Mouse (Mus musculus): ENCODE data around the gene Pip4k2c.

Pip4k2c gene

GRCm38 (mm10) chr10:127189116-127189650, 22.2 kb downstream of the Pip4k2c start:
- DNase-seq (ENCODE audit: low spot score in 2 of 2): peak in 1 of 2 experiments; percentile 41

- peak in 1 of 2 experiments; percentile 53 for DNase-seq (ENCODE audit: low spot score in 2 of 2)
Observed at GRCm38 (mm10) chr10:127188465-127189115, 22.8 kb downstream of the Pip4k2c start.

GRCm38 (mm10) chr10:127188079-127188453, 23.3 kb downstream of the Pip4k2c start:
- no peak for DNase-seq (ENCODE audit: low spot score in 2 of 2)

- peak; percentile 74 to 85 for DNase-seq (ENCODE audit: low spot score in 2 of 2)
Observed at GRCm38 (mm10) chr10:127187371-127188078, 23.9 kb downstream of the Pip4k2c start.

- no peak for DNase-seq (ENCODE audit: low spot score in 2 of 2)
Observed at GRCm38 (mm10) chr10:127186451-127186850, 24.9 kb downstream of the Pip4k2c start.

- DNase-seq (ENCODE audit: low spot score in 2 of 2): no peak
Observed at GRCm38 (mm10) chr10:127185506-127185905, 25.9 kb downstream of the Pip4k2c start.

- no peak for DNase-seq (ENCODE audit: low spot score in 2 of 2)
Observed at GRCm38 (mm10) chr10:127185101-127185500, 26.3 kb downstream of the Pip4k2c start.

GRCm38 (mm10) chr10:127183759-127184158, 27.6 kb downstream of the Pip4k2c start:
- no peak for DNase-seq (ENCODE audit: low spot score in 2 of 2)

GRCm38 (mm10) chr10:127182624-127183023, 28.8 kb downstream of the Pip4k2c start:
- no peak for DNase-seq (ENCODE audit: low spot score in 2 of 2)

GRCm38 (mm10) chr10:127181566-127181965, 29.8 kb downstream of the Pip4k2c start:
- DNase-seq (ENCODE audit: low spot score in 2 of 2): no peak

GRCm38 (mm10) chr10:127180695-127181047, 30.7 kb downstream of the Pip4k2c start:
- no peak for DNase-seq (ENCODE audit: low spot score in 2 of 2)

GRCm38 (mm10) chr10:127179871-127180694, 31.3 kb downstream of the Pip4k2c start, which contains the start of gene Slc26a10:
TSS of gene Slc26a10 (minus strand) at chr10:127180645.
- DNase-seq (ENCODE audit: low spot score in 2 of 2): no peak

- peak in 1 of 2 experiments; percentile 11 for DNase-seq (ENCODE audit: low spot score in 2 of 2)
Observed at GRCm38 (mm10) chr10:127178286-127179027, 32.9 kb downstream of the Pip4k2c start.

GRCm38 (mm10) chr10:127177719-127178118, 33.7 kb downstream of the Pip4k2c start:
- peak; percentile 71 to 81 for DNase-seq (ENCODE audit: low spot score in 2 of 2)

- no peak for DNase-seq (ENCODE audit: low spot score in 2 of 2)
Observed at GRCm38 (mm10) chr10:127177235-127177634, 34.1 kb downstream of the Pip4k2c start.

- no peak for DNase-seq (ENCODE audit: low spot score in 2 of 2)
Observed at GRCm38 (mm10) chr10:127176756-127177155, 34.6 kb downstream of the Pip4k2c start.

- DNase-seq (ENCODE audit: low spot score in 2 of 2): no peak
Observed at GRCm38 (mm10) chr10:127176228-127176627, 35.2 kb downstream of the Pip4k2c start.

- no peak for DNase-seq (ENCODE audit: low spot score in 2 of 2)
Observed at GRCm38 (mm10) chr10:127174170-127174569, 37.2 kb downstream of the Pip4k2c start.

- DNase-seq (ENCODE audit: low spot score in 2 of 2): no peak
Observed at GRCm38 (mm10) chr10:127173148-127174065, 38.0 kb downstream of the Pip4k2c start.

GRCm38 (mm10) chr10:127171631-127172200, 39.7 kb downstream of the Pip4k2c start:
- DNase-seq (ENCODE audit: low spot score in 2 of 2): no peak

Measured in frontal cortex, postnatal 36 days (tissue).